Mouse (Mus musculus): Measurements from ENCODE around the gene Kiz.

DNA sequence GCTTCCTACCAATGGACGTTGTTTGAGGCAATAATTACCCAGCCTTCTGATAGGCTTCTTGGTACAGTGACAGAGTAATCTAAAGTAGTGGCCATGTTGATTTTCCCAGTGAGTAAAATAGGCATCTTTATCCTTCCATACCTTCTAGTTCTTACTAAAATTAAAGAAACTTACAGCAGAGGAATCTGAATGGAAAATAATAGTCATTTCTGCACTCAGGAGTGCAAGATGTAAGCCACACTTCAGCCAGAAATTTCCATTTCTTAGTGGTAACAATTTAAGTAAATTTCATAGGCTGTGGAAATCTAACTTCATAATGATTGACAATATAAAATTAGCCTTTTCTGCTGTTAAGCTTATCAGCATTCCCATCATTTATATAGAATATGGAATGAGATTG lies 69.6 kb downstream of the Kiz start:
- TF ChIP-seq POLR2A (IDR thresholded peaks at IDR 0.05; ENCODE audit: borderline replicate concordance, insufficient read depth, low read length), result no peak
- TF ChIP-seq CTCF (IDR thresholded peaks at IDR 0.05; ENCODE audit: borderline replicate concordance, insufficient read depth, low read depth, low read length), result no peak

Measured in cerebellum, adult 2 months (tissue).